Mouse (Mus musculus) embryo, embryonic 10 days (tissue): Measurements from ENCODE around the gene Card14.
"Not testable (repeated sequence)": the region's sequence is repeated elsewhere in the genome, so short reads cannot be mapped to it uniquely, and the experiment has no call there.

Experiments used
- DNase-seq: peaks from one replicate; pipeline ENCODE4 v3.0.0-alpha.2; 2015; ENCODE audit warnings: low spot score

The Card14 gene

GRCm38 (mm10) chr11:119355443-119356385, 48.1 kb downstream of the Card14 start, which contains the start of the genes Sgsh and Slc26a11:
Gene Sgsh (minus strand): TSS chr11:119355536.
Gene Slc26a11 (plus strand): TSS chr11:119355557.
- peak; percentile 95 for DNase-seq

DNA sequence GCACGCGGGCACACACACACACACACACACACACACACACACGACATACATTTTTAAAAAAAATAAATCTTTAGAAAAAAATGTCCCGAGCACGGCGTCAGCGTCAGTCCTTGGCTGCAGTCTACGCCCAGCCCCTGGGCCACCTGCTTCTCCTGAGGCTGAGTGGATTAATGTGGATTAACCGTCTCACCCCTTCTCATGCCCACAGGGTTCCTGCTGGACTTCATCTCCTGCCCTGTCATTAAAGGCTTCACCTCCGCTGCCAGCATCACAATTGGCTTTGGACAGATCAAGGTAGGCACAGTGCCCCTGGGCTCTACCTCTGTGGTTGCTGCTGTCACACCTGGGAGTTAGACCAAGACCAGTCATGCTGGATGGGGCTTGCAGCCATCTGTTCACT, 51.5 kb downstream of the Card14 start:
- DNase-seq = no peak

DNA sequence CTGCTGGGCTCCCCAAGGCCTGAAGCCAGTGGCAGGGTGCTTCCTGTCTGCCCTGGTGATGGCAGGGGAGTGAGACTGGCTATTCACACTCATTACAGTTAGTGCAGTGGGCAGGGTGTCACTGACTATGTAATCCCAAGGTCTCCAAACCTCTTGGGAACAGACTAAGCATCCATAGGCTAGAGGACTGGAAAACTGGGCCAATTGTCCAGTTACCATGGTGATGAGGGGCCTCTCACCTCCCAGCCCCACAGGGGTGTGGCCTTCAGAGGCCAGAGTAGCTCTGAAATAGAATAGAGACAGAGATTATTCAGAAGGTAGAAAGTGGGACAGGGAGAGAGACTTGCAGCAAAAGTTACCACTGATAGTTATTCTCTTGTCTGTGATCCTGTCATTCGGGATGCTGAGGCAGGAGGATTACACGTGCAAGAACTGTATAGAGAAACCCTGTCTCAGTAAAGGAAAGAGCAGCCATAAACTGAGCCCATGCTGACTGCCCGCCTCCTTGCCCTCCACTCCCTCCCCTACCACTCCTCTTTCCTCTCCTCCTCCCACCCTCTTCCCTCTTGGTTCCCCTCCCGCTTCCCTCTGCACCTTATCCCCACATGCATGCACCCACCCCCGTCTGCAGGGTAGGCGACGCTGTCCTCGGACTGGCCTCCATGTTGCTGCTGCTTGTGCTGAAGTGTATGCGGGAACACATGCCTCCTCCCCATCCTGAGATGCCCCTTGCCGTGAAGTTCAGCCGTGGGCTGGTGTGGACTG, 55.4 kb downstream of the Card14 start:
- peak; percentile 60 for DNase-seq

GRCm38 (mm10) chr11:119363534-119364145, 56.1 kb downstream of the Card14 start:
- peak; percentile 92 for DNase-seq

DNA sequence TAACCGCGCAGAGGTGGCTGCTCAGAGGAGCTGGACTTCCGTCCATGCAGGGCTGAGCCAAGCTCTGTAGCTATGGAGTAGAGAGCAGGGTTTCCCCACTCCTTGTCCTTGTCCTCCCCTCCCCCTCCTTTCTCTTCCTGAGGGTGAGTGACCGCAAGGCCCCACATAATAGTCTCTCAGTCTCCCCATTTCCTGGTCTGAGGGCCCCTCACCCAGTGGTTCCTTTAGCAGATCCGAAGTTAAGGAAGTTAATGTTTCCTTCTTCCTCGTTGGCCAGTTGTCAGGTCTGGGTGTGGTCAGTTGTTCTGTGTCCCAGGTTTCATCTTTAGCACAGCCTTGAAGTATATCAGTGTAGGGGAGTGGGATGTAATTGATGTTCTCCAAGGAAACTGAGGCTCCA, 67.9 kb downstream of the Card14 start:
- DNase-seq = no peak

DNA sequence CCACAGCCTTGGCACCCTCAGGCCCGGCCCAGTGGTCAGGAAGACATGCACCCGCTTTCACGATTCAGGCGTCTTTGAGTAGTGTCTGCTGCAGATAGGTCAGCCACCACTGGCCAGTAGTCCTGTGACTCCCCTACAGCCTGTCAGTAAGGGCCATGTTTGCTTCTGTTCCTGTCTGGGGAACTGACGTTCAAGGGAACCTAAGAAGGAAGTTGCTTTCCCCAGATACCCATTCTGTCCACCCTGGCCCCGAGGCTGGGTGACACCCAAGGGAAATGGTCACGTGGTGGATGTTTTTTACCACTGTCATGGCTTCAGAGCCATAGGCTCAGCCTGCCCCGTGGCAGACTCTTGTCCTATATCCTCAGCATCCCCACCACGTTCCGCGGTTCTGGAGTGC, 69.8 kb downstream of the Card14 start:
- no peak for DNase-seq

GRCm38 (mm10) chr11:119378551-119378950, 71.0 kb downstream of the Card14 start:
- no peak for DNase-seq

- no peak for DNase-seq
These were observed 74.2 kb downstream of the Card14 start for GRCm38 (mm10) chr11:119381631-119382337.

- DNase-seq = no peak
These were observed 74.8 kb downstream of the Card14 start for GRCm38 (mm10) chr11:119382338-119382850.

DNA sequence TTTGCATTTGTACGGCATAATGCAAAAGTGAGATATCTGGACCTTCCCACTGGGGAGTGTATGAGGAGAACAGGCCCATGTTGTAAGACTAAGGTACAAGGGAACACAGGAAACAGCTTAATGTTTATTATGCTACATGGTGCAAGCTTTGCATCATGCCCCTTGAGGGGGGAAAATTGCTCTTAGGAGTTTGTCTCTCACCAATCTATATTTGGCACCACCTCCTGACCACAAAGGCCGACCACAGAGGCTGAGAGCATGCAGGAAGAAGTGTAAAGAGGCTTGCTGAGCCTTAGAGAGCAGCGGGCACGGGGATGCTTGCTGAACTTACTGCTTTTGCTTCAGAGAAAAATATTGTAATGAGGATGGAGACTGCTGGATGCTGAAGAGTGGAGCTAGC, 77.3 kb downstream of the Card14 start:
- DNase-seq = no peak

DNA sequence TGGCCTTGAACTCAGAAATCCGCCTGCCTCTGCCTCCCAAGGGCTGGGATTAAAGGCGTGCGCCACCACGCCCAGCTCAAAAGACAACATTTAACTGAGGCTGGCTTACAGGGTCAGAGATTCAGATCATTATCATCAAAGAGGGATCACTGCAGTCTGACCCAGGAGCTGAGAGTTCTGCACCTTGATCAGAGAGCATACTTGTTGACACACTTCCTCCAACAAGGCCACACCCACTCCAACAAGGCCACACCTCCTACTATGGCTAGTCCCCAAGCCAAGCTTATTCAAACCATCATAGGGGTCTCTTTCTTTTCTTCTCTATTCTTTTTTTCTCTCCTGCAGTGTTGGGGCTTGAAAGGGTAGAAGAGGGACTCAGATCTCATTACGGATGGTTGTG, 78.7 kb downstream of the Card14 start:
- no peak for DNase-seq

DNA sequence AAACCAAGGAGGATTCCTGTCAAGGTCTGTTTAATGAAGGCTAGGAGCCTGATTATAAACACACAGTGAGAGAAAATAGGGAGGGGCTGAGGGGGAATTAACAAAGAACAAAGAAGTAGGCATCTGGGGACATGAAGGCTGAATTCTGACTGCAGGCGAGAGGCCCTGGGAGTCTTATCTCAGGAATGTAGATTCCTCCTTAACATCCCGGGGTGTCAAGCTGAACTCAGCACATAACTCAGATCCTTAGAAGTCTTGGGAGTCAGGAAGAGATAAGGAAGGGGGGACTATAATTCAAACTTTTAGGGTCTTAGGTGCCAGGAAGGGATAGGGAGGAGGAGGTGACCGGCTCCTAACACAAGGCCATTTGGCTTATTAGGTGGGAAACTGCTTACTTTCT, 79.7 kb downstream of the Card14 start:
- not testable (repeated sequence) for DNase-seq

GRCm38 (mm10) chr11:119389851-119390270, 82.3 kb downstream of the Card14 start:
- peak; percentile 92 for DNase-seq

DNA sequence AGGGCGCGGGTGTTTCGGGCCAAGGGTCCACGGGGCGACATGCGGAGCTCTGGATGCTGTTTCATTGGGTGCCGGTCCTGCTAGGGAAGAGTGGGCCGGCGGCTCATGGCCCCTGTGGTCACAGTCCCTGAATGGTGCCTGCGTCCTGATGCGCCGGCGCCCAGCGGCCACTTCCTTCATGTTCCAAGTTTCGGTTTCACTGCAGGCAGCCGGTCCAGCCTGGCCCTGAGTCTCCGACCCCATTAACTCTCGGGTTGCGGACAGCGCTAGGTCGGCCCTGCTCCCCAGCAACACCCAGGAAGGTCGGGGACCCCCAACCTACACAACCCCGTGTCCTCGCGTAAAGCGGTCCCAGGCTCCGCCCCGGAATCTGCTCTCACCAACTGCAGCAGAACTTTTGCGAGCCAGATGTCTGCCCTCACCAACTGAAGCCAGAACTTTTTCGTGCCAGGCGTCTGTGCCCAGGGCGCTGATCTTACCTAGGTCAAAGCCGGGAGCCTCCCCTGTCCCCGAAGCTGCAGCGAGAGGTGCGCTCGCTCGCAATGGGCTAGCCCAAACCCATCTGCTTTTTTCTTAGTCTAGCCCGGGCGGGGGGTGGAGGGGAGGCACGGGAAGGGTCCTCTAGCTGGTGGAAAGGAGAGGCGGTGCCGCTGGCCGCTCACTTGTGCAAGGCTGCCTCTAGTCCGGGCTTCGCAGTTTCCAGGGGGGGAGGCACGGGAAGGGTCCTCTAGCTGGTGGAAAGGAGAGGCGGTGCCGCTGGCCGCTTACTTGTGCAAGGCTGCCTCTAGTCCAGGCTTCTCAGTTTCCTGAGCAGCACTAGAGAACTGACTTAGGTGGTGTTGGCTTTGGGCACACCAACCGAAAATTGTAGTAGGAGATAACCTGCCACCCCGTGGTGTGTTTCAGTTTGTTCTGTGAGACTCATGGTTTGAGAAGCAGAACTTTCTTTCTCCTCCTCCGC, 83.0 kb downstream of the Card14 start:
- DNase-seq = peak; percentile 59

DNA sequence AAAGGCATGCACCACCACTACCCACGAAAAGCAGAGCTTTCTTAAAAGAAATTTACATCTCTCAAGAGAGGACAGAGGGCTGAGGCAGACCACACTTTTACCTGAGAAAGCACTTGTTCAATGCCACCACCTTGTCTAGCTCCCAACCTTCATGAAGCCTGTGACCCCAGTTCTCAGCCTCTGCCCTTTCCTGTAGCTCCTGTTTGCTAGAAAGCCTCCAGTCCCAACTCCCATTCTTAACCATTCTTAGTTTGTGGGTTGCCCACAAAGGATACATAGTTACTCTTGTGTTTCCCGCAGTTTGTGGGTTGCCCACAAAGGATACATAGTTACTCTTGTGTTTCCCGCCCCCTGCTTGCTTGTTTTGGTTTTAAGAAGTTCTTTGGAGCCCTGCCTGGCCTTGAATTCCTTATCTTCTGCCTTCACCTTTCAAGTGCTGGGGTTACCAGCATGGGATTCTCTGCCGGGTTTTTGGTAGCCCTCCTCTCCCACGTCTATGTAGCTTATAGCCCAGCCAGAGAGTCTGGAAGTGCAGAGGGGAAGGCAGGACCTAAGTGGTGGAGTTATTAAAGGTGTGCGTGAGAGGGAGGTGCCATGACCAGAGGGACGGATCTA, 83.9 kb downstream of the Card14 start:
- DNase-seq = no peak

GRCm38 (mm10) chr11:119392001-119392614, 84.5 kb downstream of the Card14 start:
- peak; percentile 55 for DNase-seq

DNA sequence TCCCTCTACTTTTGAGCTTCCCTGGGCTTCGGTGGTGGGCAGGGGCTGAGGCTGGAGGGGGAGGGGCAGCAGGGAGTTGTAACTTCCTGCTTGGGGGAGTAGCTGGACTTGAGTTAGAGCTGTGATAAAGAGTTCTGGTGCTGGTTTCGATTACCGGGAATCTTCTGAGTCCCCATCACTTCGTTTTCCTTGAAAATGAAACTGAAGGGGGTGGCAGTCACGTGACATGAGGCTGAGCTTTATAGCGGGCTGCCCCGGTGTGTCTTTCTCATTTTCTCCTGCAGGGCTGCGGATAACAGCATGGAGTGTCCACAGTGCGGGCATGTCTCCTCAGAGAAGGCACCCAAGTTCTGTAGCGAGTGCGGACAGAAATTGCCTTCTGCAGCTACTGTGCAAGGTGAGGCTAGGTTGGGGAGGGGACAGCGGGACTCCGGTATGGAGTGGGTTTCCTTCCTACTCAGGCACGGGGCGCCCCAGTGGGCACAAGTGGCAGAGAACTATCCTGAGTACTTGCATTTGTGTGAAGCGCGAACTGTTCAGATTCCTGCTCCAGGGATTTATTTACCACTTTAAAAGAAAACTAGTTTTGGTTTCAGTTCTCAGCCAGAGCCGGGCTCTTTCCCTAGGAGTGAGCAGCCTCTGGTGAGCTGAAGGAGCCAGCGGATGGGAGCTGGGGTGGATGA, 85.4 kb downstream of the Card14 start, which contains the start of gene Rnf213:
Gene Rnf213 (plus strand): TSS at position 301 of the 683 bp plus-strand sequence.
- peak; percentile 64 for DNase-seq

- DNase-seq = no peak
These were observed 85.9 kb downstream of the Card14 start for GRCm38 (mm10) chr11:119393483-119393804.

- no peak for DNase-seq
These were observed 86.6 kb downstream of the Card14 start for GRCm38 (mm10) chr11:119394210-119394609.
